Mouse (Mus musculus): ENCODE data around the gene Phtf2. TPM values are rescaled to one million over a fixed set of nuclear protein-coding genes. Genes with fewer than 3 reads are reported as not detected.

Phtf2 gene
- total and polyA plus RNA-seq, 3 experiments, result 14.3 to 75.2 (median 61.2) TPM

DNA sequence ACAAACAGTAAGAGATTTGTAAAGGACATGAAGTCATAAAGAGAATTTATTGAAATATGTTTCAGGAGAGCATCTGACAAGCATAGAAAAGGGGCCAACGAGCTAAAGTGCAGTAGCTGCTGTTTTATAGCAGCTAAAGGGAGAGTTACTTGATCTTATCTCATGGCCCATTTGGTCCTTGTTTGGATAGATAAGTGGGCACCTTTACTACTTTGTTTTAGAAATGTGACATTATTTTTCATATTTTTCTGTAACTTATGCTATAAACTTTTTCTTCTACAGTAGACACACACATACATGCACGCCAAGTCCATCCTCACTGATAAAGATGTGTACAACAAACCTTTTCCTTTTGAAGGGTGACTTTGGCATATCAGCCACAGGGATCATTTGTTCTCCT lies 23.5 kb upstream of the Phtf2 start:
- Histone ChIP-seq H3K4me1 (ENCODE audit: control insufficient read depth, insufficient read depth, low read length) (no peaks in the 10 kb centered on the region), H3K79me2 (replicated peaks; ENCODE audit: control insufficient read depth, insufficient read depth, low read length) (no peaks in the 10 kb centered on the region; the same call in 1 of the 2 replicates), H3K9ac (ENCODE audit: low read depth, low read length) (no peak overlapping the region), H3K36me3 (ENCODE audit: control insufficient read depth, insufficient read depth, low read length) (peaks cover 12% of the 10 kb centered on the region), H3K27me3 (ENCODE audit: control insufficient read depth, insufficient read depth, low read length) (no peaks in the 10 kb centered on the region), H3K27ac (no peak overlapping the region), H3K4me3 (no peak overlapping the region)
- intact Hi-C loops (cut with DNase I), result no loop called here
- TF ChIP-seq CTCF (IDR thresholded peaks at IDR 0.05) (no peak), EP300 (IDR thresholded peaks at IDR 0.05; ENCODE audit: insufficient read depth, low read depth, low read length) (no peak), POLR2A (IDR thresholded peaks at IDR 0.05; ENCODE audit: insufficient read depth, low read depth, low read length) (no peak)
- no peak for DNase-seq
- WGBS, result 73% methylated on average over 2 of the region's 2 CpGs

DNA sequence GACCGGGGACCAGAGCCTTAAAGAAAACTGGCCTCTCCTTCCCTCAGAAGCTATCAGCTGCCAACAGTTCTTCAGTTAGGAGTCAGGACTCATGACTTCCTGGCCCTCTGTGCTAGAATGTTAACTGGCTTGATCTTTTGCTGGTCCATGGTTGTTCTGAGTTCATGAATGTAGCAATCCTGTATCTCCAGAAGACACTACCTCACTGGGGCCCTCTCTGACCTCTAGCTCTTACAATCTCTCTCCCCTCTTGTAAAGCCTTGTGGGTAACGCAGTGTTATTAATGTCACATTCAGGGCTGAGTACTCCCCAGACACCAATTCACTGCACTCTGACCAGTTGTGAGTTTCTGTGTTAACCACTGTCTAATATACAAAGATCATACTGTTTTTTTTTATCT lies 22.7 kb upstream of the Phtf2 start:
- DNase-seq, result no peak
- TF ChIP-seq CTCF (IDR thresholded peaks at IDR 0.05) (no peak), EP300 (IDR thresholded peaks at IDR 0.05; ENCODE audit: insufficient read depth, low read depth, low read length) (no peak), POLR2A (IDR thresholded peaks at IDR 0.05; ENCODE audit: insufficient read depth, low read depth, low read length) (no peak)
- Histone ChIP-seq H3K4me1 (ENCODE audit: control insufficient read depth, insufficient read depth, low read length) (no peaks in the 10 kb centered on the region), H3K9ac (ENCODE audit: low read depth, low read length) (no peak overlapping the region), H3K36me3 (ENCODE audit: control insufficient read depth, insufficient read depth, low read length) (peaks cover 12% of the 10 kb centered on the region), H3K79me2 (replicated peaks; ENCODE audit: control insufficient read depth, insufficient read depth, low read length) (no peaks in the 10 kb centered on the region; the same call in 1 of the 2 replicates), H3K27ac (no peak overlapping the region), H3K4me3 (no peak overlapping the region), H3K27me3 (ENCODE audit: control insufficient read depth, insufficient read depth, low read length) (no peaks in the 10 kb centered on the region)
- intact Hi-C loops (cut with DNase I), result no loop called here
- WGBS, result 76% methylated on average over 2 of the region's 2 CpGs

DNA sequence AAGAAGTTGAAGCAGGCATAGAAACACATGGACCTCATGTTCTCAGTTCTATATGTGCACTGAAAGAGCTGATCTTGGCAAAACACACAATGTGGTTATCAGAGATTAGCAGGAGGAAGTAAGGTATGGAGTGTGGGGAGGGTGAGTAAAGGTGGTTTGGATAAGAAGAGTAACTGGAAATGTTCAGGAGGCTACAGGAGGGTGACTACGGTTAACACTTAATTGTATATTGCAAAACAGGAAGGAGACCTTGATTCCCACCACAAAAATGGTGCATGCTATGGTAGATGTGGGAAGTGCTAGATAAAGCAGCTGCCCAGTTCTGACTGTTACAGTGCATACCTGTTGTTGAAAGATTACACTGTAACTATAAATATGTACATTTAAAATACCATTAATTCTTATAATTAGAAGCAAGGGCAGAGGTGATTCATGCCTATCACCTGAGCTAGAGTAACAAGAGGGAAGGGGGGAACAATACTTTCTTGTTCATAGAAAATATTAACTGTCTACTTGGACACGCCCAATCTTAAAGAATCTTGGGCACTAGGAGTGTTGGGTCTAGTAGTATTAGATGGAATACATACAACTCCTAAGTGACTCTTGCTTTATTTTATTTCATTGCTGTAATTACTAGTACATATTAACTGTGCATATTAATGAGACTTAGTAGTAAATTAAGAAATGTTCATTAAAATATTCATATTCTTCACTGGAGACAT lies 15.7 kb upstream of the Phtf2 start:
- 79% methylated on average over 2 of the region's 2 CpGs for WGBS
- Histone ChIP-seq H3K27me3 (ENCODE audit: control insufficient read depth, insufficient read depth, low read length) (no peaks in the 10 kb centered on the region), H3K9ac (ENCODE audit: low read depth, low read length) (no peak overlapping the region), H3K79me2 (replicated peaks; ENCODE audit: control insufficient read depth, insufficient read depth, low read length) (no peaks in the 10 kb centered on the region), H3K27ac (no peak overlapping the region), H3K4me1 (ENCODE audit: control insufficient read depth, insufficient read depth, low read length) (no peaks in the 10 kb centered on the region), H3K36me3 (ENCODE audit: control insufficient read depth, insufficient read depth, low read length) (peaks cover 4% of the 10 kb centered on the region), H3K4me3 (no peak overlapping the region)
- no peak for TF ChIP-seq POLR2A (IDR thresholded peaks at IDR 0.05; ENCODE audit: insufficient read depth, low read depth, low read length)
- TF ChIP-seq CTCF (IDR thresholded peaks at IDR 0.05), result no peak
- no peak for TF ChIP-seq EP300 (IDR thresholded peaks at IDR 0.05; ENCODE audit: insufficient read depth, low read depth, low read length)
- intact Hi-C loops (cut with DNase I), result no loop called here
- no peak for DNase-seq

DNA sequence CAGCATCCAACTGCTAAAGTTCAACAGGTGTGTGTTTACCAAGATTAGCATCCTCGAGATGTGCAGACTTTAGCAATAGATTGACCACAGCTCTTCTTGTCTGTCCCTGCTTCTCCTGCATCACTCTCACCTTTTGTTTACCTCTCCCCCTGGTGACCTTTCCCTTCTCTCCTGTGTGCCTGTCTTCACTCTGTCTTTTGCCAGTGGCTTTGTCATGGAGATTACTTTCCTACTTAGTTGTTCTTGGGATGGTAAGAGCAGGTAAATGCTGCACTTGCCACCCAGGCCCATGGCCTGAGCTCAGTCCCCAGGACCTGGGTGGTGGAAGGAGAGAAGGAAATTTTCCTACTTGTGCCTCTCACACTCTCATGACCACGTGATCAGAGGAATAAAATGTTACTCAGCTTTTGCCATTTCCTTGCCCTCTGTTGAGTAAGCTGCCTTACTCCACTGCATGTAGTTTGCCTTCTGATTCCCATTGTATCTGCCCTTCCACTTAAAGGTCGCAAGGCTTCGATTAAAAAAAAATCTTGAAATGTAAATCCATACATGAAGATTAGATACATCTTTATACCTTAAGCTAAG lies 2.2 kb upstream of the Phtf2 start:
- Histone ChIP-seq H3K36me3 (ENCODE audit: control insufficient read depth, insufficient read depth, low read length) (no peaks in the 10 kb centered on the region), H3K27ac (no peak overlapping the region), H3K27me3 (ENCODE audit: control insufficient read depth, insufficient read depth, low read length) (no peaks in the 10 kb centered on the region), H3K9ac (ENCODE audit: low read depth, low read length) (no peak overlapping the region), H3K79me2 (replicated peaks; ENCODE audit: control insufficient read depth, insufficient read depth, low read length) (no peaks in the 10 kb centered on the region; the same call in 1 of the 2 replicates), H3K4me3 (no peak overlapping the region), H3K4me1 (ENCODE audit: control insufficient read depth, insufficient read depth, low read length) (peaks cover 1% of the 10 kb centered on the region; the same call in 1 of the 2 replicates)
- intact Hi-C loops (cut with DNase I), result loop anchor here (10.0 kb wide), 2 partner anchors 541 to 761 kb away; partner anchors contain the start of genes Armc10, Ccdc146, Fam185a and Fbxl13
- TF ChIP-seq EP300 (IDR thresholded peaks at IDR 0.05; ENCODE audit: insufficient read depth, low read depth, low read length) (no peak), CTCF (IDR thresholded peaks at IDR 0.05) (no peak), POLR2A (IDR thresholded peaks at IDR 0.05; ENCODE audit: insufficient read depth, low read depth, low read length) (no peak)
- WGBS, result 78% methylated on average over 4 of the region's 4 CpGs
- no peak for DNase-seq

DNA sequence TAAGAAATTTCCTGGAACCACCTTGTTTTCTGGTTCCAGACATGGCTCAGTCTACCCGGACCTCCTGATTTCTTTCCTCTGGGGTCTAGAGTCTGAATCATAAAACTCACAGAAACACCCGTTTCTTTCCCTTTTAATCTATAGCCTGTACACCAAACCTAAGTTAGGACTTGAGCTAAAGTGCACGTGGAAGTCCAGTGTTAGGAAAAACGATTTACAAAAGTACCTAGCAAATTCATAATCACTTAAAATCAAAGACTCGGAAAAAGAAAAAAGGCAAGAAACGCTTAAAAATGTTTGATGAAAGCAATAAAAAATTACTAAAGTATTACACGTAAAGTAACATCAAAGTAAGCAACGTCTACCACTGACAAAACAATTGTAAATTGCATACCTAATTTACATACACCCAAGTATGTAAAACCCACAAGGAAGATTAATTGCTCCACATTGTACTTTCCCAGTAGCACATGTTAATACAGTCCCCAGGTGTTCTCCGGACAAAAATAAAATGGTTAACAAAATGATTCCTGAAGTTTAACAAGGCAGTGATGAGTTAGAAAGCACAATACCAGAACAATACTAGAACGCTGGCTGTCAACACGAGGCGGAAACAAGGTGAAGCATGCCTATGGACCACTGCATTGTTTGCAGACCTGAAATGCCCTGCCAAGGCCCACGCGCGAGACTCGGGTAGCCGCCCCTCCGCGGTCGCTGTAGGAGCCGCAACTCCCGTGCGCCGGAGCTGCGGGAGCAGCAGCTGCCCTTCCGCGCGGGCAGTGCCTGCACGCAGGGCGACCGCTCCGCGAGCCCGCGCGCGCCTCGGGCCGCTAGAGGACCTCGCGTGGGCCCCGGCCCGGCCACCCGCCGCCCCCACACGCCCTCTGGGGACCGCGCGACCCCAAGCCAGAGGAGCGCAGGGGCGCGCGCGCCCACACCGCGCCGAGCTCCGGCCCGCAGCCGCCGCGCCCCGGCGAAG lies 838 bp downstream of the Phtf2 start:
- Histone ChIP-seq H3K36me3 (ENCODE audit: control insufficient read depth, insufficient read depth, low read length) (no peaks in the 10 kb centered on the region), H3K27ac (peak overlapping the region; percentile 84), H3K4me1 (ENCODE audit: control insufficient read depth, insufficient read depth, low read length) (peaks cover 1% of the 10 kb centered on the region; the same call in 1 of the 2 replicates), H3K27me3 (ENCODE audit: control insufficient read depth, insufficient read depth, low read length) (no peaks in the 10 kb centered on the region), H3K9ac (ENCODE audit: low read depth, low read length) (peak overlapping the region; percentile 95), H3K79me2 (replicated peaks; ENCODE audit: control insufficient read depth, insufficient read depth, low read length) (no peaks in the 10 kb centered on the region; the same call in 1 of the 2 replicates), H3K4me3 (peak overlapping the region; percentile 71)
- peak; percentile 66 to 73 for DNase-seq
- WGBS, result 2% methylated on average over 64 of the region's 64 CpGs
- intact Hi-C loops (cut with DNase I), result loop anchor here (10.0 kb wide), 2 partner anchors 544 to 764 kb away; partner anchors contain the start of genes Armc10, Ccdc146, Fam185a and Fbxl13
- TF ChIP-seq EP300 (IDR thresholded peaks at IDR 0.05; ENCODE audit: insufficient read depth, low read depth, low read length), result no peak
- peak; percentile 23; the same call in 1 of the 2 replicates for TF ChIP-seq CTCF (IDR thresholded peaks at IDR 0.05)

Measured in heart, adult 2 months (tissue).